Mouse (Mus musculus): Measurements from ENCODE around the gene Abcc2. TPM values are rescaled to one million over a fixed set of nuclear protein-coding genes. Genes with fewer than 3 reads are reported as not detected.

Abcc2 gene
- 0.23 and 0.36 TPM in 2 replicates for polyA plus RNA-seq (2012; rRNA removed; ENCODE audit: low replicate concordance)

DNA sequence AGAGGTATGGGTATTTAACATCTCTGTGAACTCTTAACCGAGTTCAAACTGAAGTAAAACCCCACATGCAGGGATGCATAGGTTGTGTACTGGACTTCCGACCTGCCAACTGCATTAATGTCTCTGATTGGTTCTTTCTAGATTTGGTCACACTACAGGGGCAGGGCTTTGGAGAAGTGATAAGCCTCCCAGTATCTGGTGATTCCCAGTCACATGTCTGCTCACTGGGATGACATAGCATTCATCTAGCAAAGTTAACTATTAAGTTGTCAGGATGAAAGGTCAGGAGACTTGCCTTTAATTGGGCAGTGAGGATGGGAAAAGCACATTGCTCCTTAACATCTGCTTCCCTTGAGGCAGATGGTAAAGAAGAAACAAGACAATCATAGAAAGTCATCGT is at the start of gene Abcc2:
Abcc2 (plus strand) TSS at position 213 of the 400 bp plus-strand sequence.

DNA sequence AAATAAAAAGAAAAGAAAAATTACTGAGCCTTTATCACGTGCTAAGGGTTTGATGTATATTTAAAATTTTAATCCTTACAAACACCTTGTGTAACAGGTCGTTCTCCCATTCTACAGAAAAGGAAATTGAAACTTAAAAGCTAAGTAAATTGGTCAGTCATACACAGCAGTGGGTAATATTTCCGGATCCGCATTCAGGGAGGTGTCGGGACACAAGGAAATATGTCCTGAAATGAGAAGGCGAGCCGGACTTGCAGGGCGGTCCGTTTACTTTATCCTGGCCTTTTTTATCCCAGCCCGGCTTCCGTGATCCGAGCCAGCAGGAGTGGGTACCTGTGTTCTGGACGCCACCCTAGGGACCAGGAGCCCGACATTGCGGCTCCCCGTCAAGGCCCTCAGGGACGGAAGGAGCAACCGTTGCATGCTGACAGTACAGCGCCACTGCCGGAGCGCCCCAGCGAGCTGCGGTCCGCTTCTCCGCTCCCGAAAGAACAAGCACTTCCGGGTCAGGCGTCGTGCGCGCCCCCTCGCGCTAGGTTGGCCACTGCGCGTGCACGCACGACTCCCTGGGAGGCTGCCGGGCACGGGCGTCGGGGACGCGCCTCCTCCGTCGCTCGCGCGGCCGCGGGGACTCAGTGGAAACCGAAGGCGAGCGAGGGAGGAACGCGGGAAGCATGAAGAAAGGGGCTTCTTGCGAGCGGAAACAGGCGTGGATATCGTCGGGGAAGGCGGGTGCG is 29.3 kb upstream of the Abcc2 start, which contains the start of the genes Cutc and Cox15:
Cutc (plus strand) TSS at position 508 of the 737 bp plus-strand sequence.
Cox15 (minus strand) TSS at position 512 of the 737 bp plus-strand sequence.

Other genes starting within 250 kb of the Abcc2 start
- gene Nkx2-3, start 169.9 kb upstream of the Abcc2 start, polyA plus RNA-seq (2012; rRNA removed; ENCODE audit: low replicate concordance), result not detected in 2 replicates
- 83.1 and 83.2 TPM in 2 replicates for gene Slc25a28, start 107.3 kb upstream of the Abcc2 start, polyA plus RNA-seq (2012; rRNA removed; ENCODE audit: low replicate concordance)
- gene Entpd7, start 92.5 kb upstream of the Abcc2 start, polyA plus RNA-seq (2012; rRNA removed; ENCODE audit: low replicate concordance), result 4.5 and 9.0 TPM in 2 replicates
- 6.9 and 9.7 TPM in 2 replicates for gene Cutc, start 29.2 kb upstream of the Abcc2 start, polyA plus RNA-seq (2012; rRNA removed; ENCODE audit: low replicate concordance)
- 19.0 and 19.4 TPM in 2 replicates for gene Cox15, start 29.2 kb upstream of the Abcc2 start, polyA plus RNA-seq (2012; rRNA removed; ENCODE audit: low replicate concordance)
- 15.3 and 34.4 TPM in 2 replicates for gene Dnmbp, start 158.0 kb downstream of the Abcc2 start, polyA plus RNA-seq (2012; rRNA removed; ENCODE audit: low replicate concordance)
- gene Cpn1, start 204.4 kb downstream of the Abcc2 start, polyA plus RNA-seq (2012; rRNA removed; ENCODE audit: low replicate concordance), result 0.06 and 0.73 TPM in 2 replicates
- 0.42 and 0.80 TPM in 2 replicates for gene Cyp2c23, start 247.0 kb downstream of the Abcc2 start, polyA plus RNA-seq (2012; rRNA removed; ENCODE audit: low replicate concordance)

Measured in subcutaneous adipose tissue, adult 2 months (tissue).